Mouse (Mus musculus): ENCODE measurements around the gene Ptprm. TPM values are rescaled to one million over a fixed set of nuclear protein-coding genes. Genes with fewer than 3 reads are reported as not detected.

Ptprm gene
- total RNA-seq, 2 experiments from 2014 or later, result 0.19 to 0.60 TPM

DNA sequence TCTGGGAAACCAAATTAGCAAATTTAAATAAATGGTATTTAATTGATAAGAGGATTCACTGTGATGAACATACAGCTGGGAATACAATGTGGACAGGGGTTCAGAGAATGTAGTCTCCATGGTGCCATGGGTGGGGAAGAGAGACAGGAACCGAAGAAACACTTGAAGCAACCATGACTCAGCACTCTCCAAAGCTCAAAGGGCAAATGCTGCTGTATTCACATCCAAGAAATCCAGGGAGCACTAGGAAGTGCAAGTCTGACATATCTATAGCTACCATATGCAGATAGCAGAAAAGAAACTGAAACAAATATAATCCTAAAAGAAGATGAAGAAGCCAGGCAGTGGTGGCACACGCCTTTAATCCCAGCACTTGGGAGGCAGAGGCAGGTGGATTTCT, 531.9 kb downstream of the Ptprm start:
- ATAC-seq (replicated peaks; ENCODE audit: low FRiP score, poor library complexity, severe bottlenecking), result no peak

DNA sequence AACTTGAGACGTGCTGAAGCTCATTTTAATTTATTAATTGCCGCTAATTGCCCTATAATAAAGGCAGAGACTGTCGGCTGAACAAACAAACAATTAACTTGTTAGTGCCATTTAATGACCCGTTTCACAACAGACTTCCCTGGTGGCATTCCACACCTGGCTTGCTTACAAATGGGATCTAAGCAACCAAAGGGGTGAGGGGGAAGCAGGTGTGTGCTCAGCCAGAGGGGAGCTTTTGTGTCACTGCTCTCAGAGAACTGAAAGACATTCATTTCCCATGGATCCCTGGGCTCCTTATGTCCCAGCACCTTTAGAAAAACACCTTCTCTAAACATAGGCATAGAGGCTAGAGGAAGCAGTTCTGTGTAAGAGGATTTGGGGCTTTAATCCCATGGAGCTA, 536.9 kb downstream of the Ptprm start:
- no peak for ATAC-seq (replicated peaks; ENCODE audit: low FRiP score, poor library complexity, severe bottlenecking)

DNA sequence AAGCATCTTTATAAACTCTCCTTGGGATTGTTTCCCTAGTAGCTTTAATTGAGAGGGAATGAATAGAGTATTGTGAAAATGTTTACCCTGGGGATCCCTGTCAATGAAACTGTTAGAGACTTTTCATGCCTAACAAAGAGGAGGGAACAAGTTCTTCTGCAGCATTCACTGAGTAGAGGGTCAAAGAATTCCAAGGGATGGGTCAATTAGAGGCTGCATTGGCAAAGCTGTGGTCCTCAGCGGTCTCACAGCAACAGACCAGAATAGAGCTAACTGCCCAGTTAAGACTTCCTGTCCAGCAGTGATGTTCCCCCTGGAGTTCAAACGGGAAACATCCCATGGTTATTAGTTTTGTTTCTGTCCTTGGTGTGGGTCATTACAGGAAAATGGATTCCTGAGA, 538.3 kb downstream of the Ptprm start:
- no peak for ATAC-seq (replicated peaks; ENCODE audit: low FRiP score, poor library complexity, severe bottlenecking)

DNA sequence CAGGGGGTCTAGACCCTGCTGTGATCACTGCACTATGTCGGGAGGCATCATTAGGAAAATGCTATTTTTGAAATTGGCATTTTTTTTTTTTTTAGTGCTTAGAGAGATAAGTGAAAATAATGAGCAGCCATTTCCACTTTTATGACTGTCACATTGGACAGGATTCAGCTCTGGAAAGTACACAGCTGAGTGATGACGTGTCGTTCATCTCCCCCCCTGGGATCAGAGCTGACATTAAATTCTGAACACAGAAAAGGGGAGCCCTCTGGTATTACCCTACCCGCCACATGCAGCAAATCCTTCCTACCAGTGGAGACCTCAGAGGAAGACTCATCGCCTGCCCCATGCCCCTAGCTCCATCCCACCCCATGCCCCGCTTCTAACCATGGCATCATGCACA, 540.5 kb downstream of the Ptprm start:
- no peak for ATAC-seq (replicated peaks; ENCODE audit: low FRiP score, poor library complexity, severe bottlenecking)

DNA sequence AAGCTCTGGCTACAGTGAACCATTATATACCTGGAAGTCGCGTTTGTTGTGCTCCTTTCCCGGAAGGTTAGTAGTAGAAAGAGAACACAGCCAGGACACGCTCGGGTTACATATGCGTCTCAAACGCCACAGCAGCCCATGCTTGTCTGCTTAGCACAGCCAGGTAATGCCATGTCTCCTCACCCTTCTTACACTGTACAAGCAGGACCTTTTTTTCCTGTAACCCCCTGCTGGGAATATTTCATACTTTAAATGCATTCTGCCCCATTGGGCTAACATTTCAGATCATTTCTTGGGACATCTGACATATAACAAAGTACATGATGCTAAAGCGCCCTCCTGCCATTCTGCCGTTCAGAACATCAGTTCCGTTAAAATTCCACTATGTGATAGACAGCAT, 540.9 kb downstream of the Ptprm start:
- ATAC-seq (replicated peaks; ENCODE audit: low FRiP score, poor library complexity, severe bottlenecking), result no peak

DNA sequence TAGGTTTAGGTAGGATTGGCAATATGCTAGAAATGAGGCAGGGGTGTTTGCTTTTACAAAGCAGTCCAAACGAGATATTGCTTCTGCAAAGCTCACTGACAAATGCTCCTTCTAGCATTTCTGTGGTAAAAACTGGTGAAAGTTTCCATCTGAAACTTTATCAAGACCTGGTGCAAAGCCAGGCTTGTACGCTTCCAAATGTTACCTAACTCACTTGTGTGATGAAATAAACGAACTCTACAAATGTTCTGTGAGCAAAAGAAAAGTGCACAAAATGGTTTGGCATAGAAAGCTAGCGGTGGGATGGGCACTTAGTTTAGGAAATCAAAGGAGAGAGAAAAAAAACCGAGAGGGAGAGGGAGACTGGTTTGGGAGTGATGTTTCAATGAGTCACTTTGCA, 544.5 kb downstream of the Ptprm start:
- ATAC-seq (replicated peaks; ENCODE audit: low FRiP score, poor library complexity, severe bottlenecking), result no peak

DNA sequence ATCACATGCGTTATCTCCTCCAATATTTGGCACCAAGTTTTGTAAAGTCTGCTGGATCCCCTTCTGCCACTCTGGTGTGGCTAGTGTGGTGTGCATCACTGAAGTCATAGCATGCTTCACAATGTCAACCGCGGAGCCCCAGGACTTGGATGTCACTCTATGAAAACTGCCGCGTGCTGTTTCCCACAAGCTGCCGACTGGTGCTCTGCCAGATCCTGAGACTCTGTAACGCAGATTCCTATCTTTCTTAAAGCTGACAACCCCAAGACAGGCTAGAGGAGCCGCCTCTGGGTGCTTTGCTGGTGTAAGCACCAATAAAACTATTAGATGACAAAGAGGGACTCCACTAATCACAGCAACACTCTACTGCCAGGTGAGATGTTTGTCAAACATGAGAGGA, 546.1 kb downstream of the Ptprm start:
- ATAC-seq (replicated peaks; ENCODE audit: low FRiP score, poor library complexity, severe bottlenecking), result no peak

DNA sequence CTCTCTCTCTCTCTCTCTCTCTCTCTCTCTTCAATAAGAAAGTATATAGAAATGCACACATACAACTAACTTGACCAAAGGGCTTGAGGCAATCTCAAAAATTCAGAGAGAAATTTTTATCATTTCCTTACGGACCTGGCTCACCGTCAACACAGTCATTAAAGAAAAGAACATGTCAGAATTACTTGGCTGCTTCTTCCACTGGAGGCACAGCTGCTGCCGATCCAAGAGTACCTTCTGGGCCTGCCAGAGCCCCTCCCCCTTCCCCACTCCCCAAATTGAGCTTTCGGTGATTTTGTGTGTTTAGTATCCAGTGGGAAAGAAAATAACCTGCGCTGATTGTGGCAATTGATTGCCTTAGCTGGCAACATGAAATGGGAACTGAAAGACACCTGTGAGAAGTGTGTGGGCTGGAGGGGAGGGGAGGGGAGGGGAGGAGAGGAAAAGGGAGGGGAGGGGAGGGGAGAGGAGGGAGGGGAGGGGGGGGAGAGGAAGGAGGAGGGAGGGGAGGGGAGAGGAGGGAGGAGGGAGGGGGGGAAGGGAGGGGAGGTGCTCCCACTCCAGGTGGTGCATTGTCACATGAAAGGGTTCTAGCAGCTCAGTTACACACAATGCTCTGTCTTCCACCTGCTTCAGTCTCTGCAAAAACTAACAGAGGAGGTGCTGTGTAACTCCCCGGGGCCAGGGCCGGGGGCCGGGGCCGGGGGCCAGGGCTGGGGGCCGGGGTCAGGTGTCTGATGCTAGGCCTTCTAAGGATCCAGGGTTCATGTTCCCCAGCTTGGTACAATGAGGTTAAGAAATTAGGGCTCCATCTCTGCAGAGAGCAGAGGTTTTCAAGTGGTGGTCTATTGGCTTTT, 552.2 kb downstream of the Ptprm start:
- ATAC-seq (replicated peaks; ENCODE audit: low FRiP score, poor library complexity, severe bottlenecking), result no peak

DNA sequence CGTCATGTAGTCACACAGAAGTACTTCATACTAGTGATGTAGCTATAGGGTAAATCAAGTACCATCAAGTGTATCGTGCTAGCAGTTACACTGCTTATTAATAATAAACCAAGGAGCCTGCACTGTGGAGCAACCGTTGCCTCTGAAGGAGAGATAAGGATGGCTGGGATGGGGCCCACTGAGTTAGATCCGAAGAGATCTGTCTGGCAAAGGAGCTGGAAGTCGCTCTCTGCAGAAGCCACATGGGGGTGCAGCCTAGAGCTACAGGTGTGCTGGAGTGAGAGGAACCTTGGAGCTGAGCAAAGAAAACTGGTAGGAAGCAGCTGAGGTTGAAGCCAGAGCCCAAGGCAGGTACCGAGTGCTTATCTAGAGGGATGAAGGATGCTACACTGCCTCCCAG, 554.0 kb downstream of the Ptprm start:
- no peak for ATAC-seq (replicated peaks; ENCODE audit: low FRiP score, poor library complexity, severe bottlenecking)

DNA sequence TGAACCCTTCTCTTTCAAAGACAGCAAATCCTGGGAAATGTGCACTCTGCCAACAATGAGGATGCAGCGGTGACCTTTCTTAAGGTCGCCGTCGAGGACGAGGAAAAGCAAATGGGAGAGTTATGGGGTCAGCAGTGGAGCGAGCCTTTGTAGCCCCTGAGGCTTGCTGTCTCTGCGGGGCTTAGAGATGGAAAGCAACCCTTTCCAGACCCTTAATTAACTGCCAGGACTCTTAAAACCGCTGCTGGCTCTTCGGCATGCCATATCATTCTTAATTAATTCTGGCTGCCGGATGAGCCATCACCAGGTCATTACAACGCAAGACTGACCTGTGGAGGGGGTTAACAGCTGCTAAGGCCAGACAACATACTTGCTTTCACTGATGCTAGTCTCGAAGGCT, 568.1 kb downstream of the Ptprm start:
- ATAC-seq (replicated peaks; ENCODE audit: low FRiP score, poor library complexity, severe bottlenecking), result no peak

DNA sequence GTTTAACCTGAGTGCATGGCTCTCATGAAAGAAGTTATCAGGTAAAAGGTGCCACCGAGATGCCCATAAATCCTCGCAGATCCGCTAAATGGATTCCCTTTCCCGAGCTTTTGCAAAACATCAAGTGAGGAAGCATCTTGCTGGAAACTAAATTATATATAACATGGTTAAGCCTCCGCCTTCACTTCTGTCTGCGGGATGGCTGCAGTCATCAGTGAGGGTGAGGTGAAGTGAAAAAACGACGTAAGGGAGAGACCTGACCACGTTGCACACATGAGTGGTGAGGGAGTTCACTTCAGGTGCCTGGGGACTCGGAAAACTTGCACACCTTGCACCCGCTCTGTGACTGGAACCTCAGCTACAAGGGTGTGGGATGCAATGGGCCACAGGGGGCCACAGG, 568.7 kb downstream of the Ptprm start:
- ATAC-seq (replicated peaks; ENCODE audit: low FRiP score, poor library complexity, severe bottlenecking), result no peak

DNA sequence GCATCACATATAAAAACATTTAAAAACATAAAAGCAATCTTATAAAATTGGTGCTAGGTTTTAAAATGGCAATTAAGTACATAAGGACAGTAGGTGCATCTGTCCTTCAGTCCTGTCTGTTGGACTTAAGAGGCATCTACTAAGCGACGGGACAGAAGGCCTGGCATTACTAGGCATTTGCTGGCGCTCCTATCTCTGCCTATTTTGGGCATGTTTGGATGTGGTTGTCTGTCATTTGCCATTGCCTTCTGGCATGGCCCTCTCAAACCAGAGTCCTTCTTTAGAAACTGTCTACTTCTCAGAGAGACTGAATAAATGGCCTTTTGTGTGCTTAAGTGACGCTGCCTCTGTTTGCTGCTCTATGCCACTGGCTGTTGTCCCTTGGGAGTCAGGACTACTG, 570.7 kb downstream of the Ptprm start:
- ATAC-seq (replicated peaks; ENCODE audit: low FRiP score, poor library complexity, severe bottlenecking), result no peak

DNA sequence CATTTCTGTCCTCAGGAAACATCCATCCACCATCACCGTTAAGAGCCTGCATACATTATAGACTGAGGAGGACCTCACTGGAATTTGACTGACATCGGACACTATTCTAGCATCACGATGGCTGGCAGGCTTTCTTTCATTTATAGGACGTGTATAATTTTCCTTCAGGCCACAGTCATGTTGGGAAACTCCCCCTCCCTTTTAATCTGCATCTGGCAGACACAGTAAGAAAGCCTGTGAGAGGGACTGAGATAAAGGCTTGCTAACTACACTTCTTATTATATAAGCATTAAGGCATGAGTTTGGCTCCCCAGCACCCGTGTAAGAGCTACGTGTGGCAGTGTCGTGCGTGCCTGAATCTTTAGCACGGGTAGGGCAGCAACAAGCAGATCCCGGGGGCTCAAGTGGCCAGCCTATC, 571.2 kb downstream of the Ptprm start:
- no peak for ATAC-seq (replicated peaks; ENCODE audit: low FRiP score, poor library complexity, severe bottlenecking)

DNA sequence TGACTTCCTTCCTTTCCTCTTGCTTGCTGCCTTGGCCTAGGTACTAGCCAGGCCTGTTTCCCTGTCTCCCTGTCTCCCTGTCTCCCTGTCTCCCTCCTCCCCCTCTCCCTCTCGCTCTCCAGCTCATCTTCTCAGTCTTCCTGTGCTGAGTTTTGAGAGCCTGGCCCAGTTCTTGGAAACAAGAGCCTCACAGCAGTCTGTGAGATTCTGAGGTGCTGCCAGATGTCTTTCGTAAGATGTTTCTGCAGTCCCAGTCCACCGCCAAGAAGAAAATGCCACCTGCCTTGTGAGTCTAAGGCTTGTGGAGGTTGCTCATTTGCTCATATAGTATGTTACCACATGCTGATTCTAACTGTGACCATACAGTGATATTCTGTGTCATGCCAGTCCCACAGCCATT, 572.3 kb downstream of the Ptprm start:
- no peak for ATAC-seq (replicated peaks; ENCODE audit: low FRiP score, poor library complexity, severe bottlenecking)

DNA sequence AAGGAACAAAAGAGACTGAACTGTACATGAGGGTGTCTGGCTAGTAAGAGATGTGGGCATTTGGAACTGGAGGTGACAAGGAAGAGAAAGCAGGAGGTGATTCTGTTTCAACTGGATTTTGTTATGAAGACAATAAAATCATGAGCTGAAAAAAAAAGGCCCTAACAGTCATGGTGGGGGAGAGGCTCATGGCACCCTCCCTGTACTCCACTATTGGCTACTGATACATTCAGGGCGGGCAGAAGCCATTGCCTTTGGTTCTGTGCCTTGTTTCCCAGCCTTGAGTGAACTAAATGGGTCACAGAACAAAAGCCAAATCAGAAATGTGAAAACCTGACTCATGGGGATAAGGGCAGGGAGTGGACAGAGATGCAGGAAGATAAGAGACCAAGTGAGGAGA, 575.2 kb downstream of the Ptprm start:
- ATAC-seq (replicated peaks; ENCODE audit: low FRiP score, poor library complexity, severe bottlenecking), result no peak

DNA sequence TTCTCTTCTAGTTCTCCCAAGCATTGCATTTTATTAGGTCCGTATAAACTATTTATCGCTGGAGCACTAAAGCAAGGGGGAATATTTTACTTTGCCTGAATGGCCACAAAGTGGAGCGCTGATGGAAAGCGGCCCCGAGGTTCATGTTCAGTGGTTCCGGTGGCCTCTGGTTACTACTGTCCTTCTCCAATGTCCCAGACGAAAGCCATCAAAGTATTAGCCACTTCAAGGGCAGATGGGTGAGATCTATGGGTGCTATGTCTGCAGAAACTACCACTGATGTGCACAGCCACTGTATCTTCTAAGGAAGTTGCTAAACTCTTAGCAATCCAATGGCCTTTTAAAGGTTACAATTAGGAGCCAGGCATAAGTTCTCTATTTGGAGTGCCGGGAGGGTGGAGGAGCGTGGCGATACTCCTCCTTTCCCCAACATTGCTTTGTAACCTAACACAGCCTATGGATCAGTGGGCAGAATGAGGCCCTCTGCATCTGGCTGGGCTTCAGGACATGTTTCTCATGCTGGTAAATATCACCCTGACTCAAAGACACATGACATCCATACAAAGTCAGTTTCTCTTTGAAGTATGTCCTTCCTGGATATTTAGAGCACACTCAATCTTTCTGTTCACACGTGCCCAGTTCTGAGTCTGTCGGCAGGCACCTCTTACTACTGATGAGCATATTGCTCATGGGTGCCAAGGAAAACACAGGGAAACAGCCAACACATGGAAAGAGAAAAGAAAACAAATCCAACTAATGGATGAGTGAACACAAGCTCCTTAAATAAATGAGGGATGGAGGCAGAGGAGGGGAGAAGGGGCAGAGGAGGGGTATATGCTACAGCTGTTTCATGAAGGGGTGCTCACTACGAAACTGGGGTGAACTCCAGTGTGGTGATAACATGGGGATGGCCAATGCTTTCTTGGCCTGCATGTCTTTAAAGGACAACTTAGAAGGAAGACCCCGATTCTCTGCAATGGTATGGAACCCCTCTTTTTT, 584.6 kb downstream of the Ptprm start:
- no peak for ATAC-seq (replicated peaks; ENCODE audit: low FRiP score, poor library complexity, severe bottlenecking)

DNA sequence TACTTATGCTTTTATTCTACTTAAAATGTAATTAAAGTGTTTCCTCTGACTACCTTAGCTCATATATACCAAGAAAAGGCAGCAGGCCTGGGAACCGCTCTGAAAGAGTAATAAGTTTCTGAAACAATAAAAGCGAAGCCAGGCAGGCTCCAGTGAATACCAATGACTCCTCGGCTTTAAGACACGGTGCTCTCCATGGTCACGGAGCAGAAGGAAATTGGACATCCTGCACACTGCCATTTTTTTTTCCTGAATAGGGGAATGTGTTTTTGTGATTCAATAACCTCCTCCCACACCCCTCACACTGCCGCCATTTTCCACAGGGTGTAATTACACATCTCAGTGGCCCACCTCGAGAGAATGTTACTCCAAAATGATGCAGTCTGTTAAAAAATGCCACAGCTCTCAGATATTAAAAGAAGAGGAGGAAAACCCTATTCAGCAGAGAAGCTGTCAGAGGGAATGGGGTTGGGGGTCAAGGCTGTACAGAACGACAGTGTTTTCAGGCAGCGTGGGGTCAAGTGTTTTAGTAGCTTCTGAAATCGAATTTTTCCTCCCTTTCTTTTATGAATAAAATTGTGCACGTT, 585.5 kb downstream of the Ptprm start:
- ATAC-seq (replicated peaks; ENCODE audit: low FRiP score, poor library complexity, severe bottlenecking), result no peak

DNA sequence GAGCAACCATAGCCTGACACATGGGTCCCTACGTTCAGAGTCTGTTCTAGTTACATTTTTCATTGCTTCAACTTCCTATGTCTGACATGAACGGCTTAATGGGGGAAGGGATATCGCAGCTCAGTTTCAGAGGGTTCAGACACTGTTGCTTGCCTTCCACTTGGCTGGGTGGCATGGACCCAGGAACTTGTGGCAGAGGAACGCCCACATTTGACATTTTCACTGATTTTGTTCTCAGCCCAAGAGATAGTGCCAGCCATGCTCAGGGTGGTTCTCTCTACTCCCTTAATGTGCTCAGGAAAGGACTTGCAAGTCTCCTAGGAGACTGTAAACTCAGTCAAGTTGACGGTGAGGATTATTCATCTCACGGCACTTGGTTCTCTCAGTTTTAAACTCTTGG, 588.1 kb downstream of the Ptprm start:
- no peak for ATAC-seq (replicated peaks; ENCODE audit: low FRiP score, poor library complexity, severe bottlenecking)

DNA sequence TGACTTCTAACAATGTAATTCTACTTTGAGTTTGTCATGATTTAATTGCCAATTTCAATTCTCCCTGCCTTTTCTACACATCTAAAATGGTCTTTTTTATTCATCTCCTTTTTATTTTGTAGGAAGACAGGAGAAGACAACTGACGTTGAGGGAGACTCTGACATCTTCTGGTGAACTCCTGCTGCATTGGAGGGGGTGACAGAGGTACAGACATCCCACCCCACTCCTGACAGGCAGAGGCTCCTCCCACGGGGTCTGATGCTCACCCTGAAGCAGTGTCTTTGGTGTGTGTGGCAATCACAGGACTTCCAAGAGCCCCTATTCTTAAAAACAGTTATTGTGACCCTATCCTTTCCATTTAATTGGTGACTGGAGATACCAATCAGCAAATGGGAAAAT, 589.8 kb downstream of the Ptprm start:
- no peak for ATAC-seq (replicated peaks; ENCODE audit: low FRiP score, poor library complexity, severe bottlenecking)

DNA sequence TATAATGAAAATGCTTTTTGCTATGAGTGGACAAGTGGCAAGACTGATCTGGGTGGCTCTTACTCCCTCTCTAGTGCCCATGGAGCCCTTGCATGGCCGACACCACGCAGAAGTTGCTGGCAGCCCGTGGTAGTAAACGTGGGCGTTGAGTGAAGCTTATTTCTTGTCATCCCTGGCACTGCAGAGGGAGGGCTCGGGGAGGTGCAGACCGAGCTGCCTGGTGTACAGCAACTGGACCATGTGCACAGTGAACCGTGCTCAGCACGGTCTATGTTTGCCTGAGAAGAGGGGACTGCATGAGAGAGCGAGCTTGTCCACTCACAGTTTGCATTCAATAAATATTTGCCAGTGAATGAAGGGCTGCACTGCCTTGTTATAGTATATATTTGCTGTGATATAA, 591.5 kb downstream of the Ptprm start:
- no peak for ATAC-seq (replicated peaks; ENCODE audit: low FRiP score, poor library complexity, severe bottlenecking)
